Mouse (Mus musculus) stomach, embryonic 14.5 days (tissue): Measurements from ENCODE around the gene Ckap2. TPM values are rescaled to one million over a fixed set of nuclear protein-coding genes. Genes with fewer than 3 reads are reported as not detected.

ENCODE experiments used
- ATAC-seq: fragments of 200-750 bp; cut with Nextera tagmentation; 2 replicates; pipeline ENCODE4 v1.8.0; 2017; ENCODE audit warnings: low read depth, moderate TSS enrichment; ENCODE audit not compliant: insufficient number of reproducible peaks, insufficient read depth, low FRiP score
- H3K27ac ChIP-seq: fragments of 300-500 bp; sonication (generic); 2 replicates; pipeline ENCODE4 v1.5.1; 2014; ENCODE audit warnings: mild to moderate bottlenecking, low read length, moderate library complexity, mixed read lengths
- H3K27me3 ChIP-seq: fragments of 300-500 bp; sonication (generic); 2 replicates; pipeline ENCODE4 v1.6.1; 2014; ENCODE audit warnings: low read length, control low read depth, mixed read lengths; ENCODE audit not compliant: control insufficient read depth, insufficient read depth
- H3K36me3 ChIP-seq: fragments of 300-500 bp; sonication (generic); 2 replicates; pipeline ENCODE4 v1.6.1; 2014; ENCODE audit warnings: mild to moderate bottlenecking, control low read depth, low read length, moderate library complexity, mixed read lengths; ENCODE audit not compliant: control insufficient read depth, insufficient read depth
- H3K4me1 ChIP-seq: fragments of 300-500 bp; sonication (generic); 2 replicates; pipeline ENCODE4 v1.6.1; 2014; ENCODE audit warnings: low read length, control low read depth, mixed read lengths; ENCODE audit not compliant: control insufficient read depth, insufficient read depth
- H3K4me2 ChIP-seq: fragments of 300-500 bp; sonication (generic); replicated peaks from 2 replicates; pipeline ENCODE4 v1.6.1; 2014; ENCODE audit warnings: low read depth, low read length, control low read depth
- H3K4me3 ChIP-seq: fragments of 300-500 bp; sonication (generic); 2 replicates; pipeline ENCODE4 v1.5.1; 2014; ENCODE audit warnings: low read depth, low read length, control low read depth
- H3K9ac ChIP-seq: fragments of 300-500 bp; sonication (generic); replicated peaks from 2 replicates; pipeline ENCODE4 v1.6.1; 2014; ENCODE audit warnings: low read depth, mild to moderate bottlenecking, control low read depth, low read length, moderate library complexity, mixed read lengths
- H3K9me3 ChIP-seq: fragments of 300-500 bp; sonication (generic); 2 replicates; pipeline ENCODE4 v1.6.1; 2016; ENCODE audit warnings: low read depth, low read length, control low read depth; ENCODE audit not compliant: control insufficient read depth
- WGBS: fragments of 180-500 bp; shearing (Covaris S2); extraction: QIAGEN DNeasy Blood & Tissue Kit; methylation state at CpG from one replicate; pipeline ENCODE4 v1.1.7; 2014; 5-methylcytosine and 5-hydroxymethylcytosine counted together
- polyA plus RNA-seq: library from polyadenylated mRNA; unstranded; fragments of >200 nt; fragmentation: Nextera tagmentation; extraction: Ambion mirVana; gene quantifications from 2 replicates; pipeline ENCODE4 v1.2.1, GENCODE M21; 2014

The Ckap2 gene
- polyA plus RNA-seq, 1 experiment from 2014 or later: 62.0 TPM

DNA sequence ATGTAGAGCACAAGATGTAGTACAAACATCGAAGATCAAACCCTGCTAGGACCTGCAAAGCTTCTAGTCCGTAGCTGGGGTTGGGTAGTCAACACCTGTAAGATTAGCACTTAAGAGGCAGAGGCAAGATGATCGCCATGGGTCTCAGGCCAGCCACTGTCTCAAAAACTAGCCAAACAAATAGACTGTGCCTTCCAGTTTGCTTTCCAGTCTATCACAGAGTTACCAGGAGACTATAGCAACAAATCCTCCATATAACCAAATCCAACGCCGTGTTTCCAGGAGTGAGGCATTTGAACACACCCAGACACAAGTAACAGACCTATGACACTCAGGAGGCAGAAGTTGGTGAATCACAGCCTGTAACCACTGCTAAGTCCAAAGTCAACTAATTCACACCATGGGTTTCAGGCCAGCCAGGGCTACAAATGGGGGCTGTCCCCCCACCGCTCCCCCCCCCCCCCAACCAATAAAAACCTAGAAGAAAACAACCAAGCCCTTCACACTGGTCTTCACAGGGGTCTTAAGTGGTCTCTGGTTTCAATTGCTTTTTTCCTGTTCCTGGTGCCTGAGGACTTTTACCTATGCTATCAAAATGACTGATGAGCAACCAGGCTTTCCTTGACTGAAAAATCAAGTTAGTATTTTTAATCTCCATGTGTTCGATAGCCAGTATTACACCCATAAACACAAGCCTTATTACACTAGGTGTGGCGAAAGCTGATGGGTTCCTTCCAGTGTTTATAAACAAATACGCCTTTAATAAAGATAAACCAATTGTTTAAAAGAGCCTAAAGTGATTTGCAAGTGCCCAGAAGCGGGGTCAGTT, 20.2 kb downstream of the Ckap2 start:
- Histone ChIP-seq H3K27me3 (no peaks in the 10 kb centered on the region), H3K9me3 (no peaks in the 10 kb centered on the region), H3K9ac (no peak overlapping the region; the same call in 1 of the 2 replicates), H3K4me1 (peaks cover 5% of the 10 kb centered on the region; the same call in 1 of the 2 replicates), H3K36me3 (peaks cover 17% of the 10 kb centered on the region; the same call in 1 of the 2 replicates), H3K4me3 (peak overlapping the region; percentile 50), H3K27ac (0 out of 2 replicates have a peak overlapping the region, but pooled peaks have one; percentile 27), H3K4me2 (peak overlapping the region; percentile 47)
- peak; percentile 15; the same call in 1 of the 2 replicates for ATAC-seq
- 45% methylated on average over 10 of the region's 10 CpGs for WGBS

DNA sequence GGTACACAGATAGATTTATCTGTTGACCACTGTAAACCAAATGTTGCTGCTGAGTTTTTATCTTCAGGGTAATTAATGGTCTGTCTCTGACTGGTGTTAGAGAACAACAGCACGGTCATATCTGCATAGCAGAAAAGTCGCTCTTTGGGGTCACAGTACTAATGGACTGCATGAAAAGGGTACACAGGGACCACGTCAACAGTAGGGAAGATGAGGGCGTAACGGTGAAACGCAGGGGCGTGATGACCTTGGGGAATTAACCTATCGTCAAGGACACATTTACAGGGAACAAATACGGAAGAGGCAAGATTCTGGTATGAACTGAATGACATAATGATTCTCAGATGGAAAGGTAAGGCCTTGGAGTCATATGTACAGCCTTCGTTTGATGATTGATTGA, 21.2 kb downstream of the Ckap2 start:
- no peak for ATAC-seq
- peaks cover 5% of the 10 kb centered on the region; the same call in 1 of the 2 replicates for H3K4me1 ChIP-seq
- 81% methylated on average over 10 of the region's 10 CpGs for WGBS
- peaks cover 16% of the 10 kb centered on the region; the same call in 1 of the 2 replicates for H3K36me3 ChIP-seq
- H3K4me2 ChIP-seq: no peak overlapping the region
- no peak overlapping the region for H3K4me3 ChIP-seq
- H3K9me3 ChIP-seq: no peaks in the 10 kb centered on the region
- no peak overlapping the region for H3K27ac ChIP-seq
- H3K27me3 ChIP-seq: no peaks in the 10 kb centered on the region
- no peak overlapping the region for H3K9ac ChIP-seq

DNA sequence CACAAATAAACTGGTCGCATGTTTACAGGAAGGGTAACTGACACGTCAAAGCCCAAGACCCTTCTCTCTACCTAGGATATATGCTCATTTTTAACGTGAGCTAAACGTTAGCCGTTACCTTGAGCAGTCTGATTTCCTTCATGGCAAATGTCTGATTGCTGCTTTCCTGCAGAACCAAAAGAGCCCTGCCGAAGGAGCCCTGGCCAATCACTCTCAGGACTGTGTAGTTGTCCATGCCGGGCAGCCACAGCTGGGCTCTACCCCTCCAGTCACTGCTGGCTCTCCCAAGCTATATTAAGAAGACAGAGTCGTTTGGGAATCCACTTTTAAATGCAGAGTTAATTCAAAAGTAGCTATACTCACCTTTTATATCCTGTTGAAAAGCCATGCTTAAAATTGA, 23.4 kb downstream of the Ckap2 start:
- Histone ChIP-seq H3K4me3 (no peak overlapping the region), H3K9me3 (no peaks in the 10 kb centered on the region), H3K9ac (no peak overlapping the region), H3K27me3 (no peaks in the 10 kb centered on the region), H3K36me3 (no peaks in the 10 kb centered on the region), H3K4me2 (no peak overlapping the region), H3K4me1 (peaks cover 5% of the 10 kb centered on the region; the same call in 1 of the 2 replicates), H3K27ac (no peak overlapping the region)
- no peak for ATAC-seq
- WGBS: 76% methylated on average over 8 of the region's 8 CpGs

DNA sequence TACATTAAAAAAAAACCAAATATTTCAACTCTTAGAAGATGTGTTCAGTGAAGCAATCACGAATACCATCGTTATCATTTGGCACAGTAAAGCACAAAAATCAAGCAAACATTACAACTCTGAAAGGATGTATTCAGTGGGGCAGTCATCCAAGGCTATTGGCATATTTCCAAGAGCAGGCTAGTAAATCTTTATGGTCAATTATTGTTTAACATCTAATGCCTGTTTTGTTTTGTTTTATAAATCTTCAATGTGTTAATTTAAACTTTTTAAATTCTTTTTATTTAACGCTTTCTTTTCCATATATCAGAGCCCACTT, 35.3 kb downstream of the Ckap2 start:
- Histone ChIP-seq H3K4me1 (0 out of 2 replicates have a peak, but pooled peaks cover 3% of the 10 kb centered on the region), H3K27ac (no peak overlapping the region), H3K9ac (no peak overlapping the region), H3K9me3 (no peaks in the 10 kb centered on the region), H3K36me3 (no peaks in the 10 kb centered on the region), H3K4me2 (no peak overlapping the region), H3K4me3 (no peak overlapping the region), H3K27me3 (no peaks in the 10 kb centered on the region)
- WGBS: 60% methylated on average over 3 of the region's 3 CpGs
- ATAC-seq: no peak

DNA sequence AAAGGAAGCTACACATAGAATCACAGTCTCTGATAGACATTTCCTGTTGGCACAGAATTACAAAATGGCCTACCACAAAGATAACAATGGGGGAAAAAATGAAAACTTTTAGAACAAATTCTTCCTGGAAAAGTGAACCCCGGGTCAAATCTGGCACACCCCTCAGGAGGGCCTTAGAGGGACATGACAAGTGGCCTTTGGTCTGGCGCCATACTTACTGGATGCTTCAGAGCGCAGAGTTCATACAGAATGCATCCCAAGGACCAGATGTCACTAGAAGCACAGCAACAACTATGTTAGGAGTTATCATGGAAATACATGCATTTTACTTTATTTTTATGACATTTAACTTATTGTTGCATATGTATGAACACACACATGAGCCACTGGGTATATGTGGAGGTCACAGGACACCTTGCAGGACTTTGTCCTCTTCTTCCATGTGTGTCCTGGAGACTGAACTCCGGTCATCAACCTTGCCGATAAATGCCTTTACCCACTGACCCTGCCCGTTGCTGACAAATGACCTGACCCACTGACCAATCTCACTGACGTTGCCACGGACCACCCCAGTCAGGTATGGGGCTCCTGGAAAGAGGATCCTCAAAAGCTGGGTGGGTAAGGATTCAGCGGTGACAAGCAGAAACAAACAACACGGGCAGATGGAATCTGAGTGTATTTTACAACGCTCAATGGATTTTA, 35.8 kb downstream of the Ckap2 start:
- ATAC-seq: no peak
- Histone ChIP-seq H3K27me3 (no peaks in the 10 kb centered on the region), H3K27ac (no peak overlapping the region), H3K4me2 (no peak overlapping the region), H3K4me1 (0 out of 2 replicates have a peak, but pooled peaks cover 3% of the 10 kb centered on the region), H3K9ac (no peak overlapping the region), H3K9me3 (no peaks in the 10 kb centered on the region), H3K36me3 (no peaks in the 10 kb centered on the region), H3K4me3 (no peak overlapping the region)
- 77% methylated on average over 11 of the region's 11 CpGs for WGBS

DNA sequence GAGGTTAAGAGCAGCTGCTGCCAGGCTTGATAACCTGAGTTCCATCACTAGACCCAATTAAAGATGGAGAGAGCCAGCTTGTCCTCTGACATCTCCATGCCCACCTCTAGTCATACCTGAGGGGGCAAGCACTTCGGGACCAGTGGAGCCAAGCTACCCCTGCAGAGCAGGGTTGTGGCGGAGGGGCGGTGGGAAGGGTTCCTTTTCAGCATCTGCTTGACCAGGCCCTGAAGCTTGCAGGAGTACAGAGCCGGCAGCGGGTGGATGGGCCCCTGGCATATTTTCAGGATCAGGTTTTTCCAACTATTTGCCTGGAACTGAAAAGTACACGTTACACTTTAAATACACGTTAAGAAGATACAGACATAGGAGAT, 37.3 kb downstream of the Ckap2 start:
- no peak for ATAC-seq
- no peak overlapping the region for H3K4me3 ChIP-seq
- 94% methylated on average over 7 of the region's 7 CpGs for WGBS
- no peaks in the 10 kb centered on the region for H3K27me3 ChIP-seq
- H3K9ac ChIP-seq: no peak overlapping the region
- H3K27ac ChIP-seq: no peak overlapping the region
- no peaks in the 10 kb centered on the region for H3K9me3 ChIP-seq
- H3K36me3 ChIP-seq: no peaks in the 10 kb centered on the region
- H3K4me1 ChIP-seq: 0 out of 2 replicates have a peak, but pooled peaks cover 3% of the 10 kb centered on the region
- no peak overlapping the region for H3K4me2 ChIP-seq

DNA sequence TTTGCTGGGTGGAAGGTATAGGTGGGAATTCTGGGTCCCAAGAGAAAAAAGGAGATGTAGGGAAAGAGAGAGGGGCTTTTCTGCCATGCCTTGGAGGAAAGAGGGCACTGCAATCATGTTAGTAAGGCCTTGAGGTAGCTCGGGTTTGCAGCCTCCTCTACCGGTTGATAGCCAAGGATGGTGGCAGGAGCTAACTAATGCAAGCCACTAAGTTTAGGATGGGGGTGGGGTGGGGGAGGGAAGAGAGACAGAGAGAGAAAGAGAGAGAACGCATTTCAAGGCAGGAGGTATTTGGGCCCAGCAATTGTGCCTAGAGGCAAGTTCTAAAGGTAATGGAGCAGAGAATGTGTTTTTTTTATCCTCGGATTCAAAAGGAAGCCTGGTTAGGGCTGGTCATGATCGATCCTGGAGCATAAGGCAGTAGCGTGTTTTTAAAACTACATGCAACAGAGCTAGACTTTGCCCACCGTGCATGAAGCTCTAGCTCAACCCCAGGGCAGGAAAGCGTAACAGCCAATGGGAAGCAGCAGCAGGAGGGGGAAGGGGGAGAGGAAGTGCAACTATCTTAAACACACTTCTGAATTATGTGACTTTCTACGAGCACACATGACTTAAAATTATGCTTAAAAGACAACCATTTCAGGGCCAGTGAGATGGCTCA, 37.8 kb downstream of the Ckap2 start:
- no peaks in the 10 kb centered on the region for H3K27me3 ChIP-seq
- H3K9ac ChIP-seq: no peak overlapping the region
- H3K27ac ChIP-seq: no peak overlapping the region
- WGBS: 77% methylated on average over 9 of the region's 9 CpGs
- H3K4me2 ChIP-seq: no peak overlapping the region
- no peak for ATAC-seq
- H3K4me1 ChIP-seq: 0 out of 2 replicates have a peak, but pooled peaks cover 3% of the 10 kb centered on the region
- H3K4me3 ChIP-seq: no peak overlapping the region
- no peaks in the 10 kb centered on the region for H3K36me3 ChIP-seq
- H3K9me3 ChIP-seq: no peaks in the 10 kb centered on the region

DNA sequence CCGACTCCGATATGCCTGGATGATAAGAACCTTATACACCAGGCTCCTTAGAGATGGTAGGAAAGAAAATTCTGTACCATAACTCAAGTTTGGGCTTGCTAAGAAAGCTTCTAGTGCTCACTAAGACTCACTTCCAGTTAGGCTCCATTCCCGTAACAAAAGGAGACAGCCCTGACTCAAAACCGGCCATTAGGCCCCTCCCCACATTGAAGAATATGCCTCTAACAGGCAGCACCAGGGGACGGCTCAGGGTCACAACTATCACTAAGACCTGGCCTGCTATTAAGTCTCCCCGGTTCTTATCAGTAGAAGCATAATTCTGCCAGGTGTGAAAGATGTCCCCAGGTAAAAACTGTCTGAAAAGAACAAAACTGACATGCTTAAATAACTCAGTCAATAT, 39.8 kb downstream of the Ckap2 start:
- 66% methylated on average over 6 of the region's 6 CpGs for WGBS
- Histone ChIP-seq H3K9me3 (no peaks in the 10 kb centered on the region), H3K27ac (no peak overlapping the region), H3K36me3 (no peaks in the 10 kb centered on the region), H3K4me2 (no peak overlapping the region), H3K4me3 (no peak overlapping the region), H3K27me3 (no peaks in the 10 kb centered on the region), H3K9ac (no peak overlapping the region), H3K4me1 (0 out of 2 replicates have a peak, but pooled peaks cover 3% of the 10 kb centered on the region)
- no peak for ATAC-seq
